Mouse (Mus musculus) erythroblast, embryonic 14.5 days (primary cell): ENCODE data around the gene Sbno2.

Source experiments
- GATA1 ChIP-seq: IDR thresholded peaks from 2 replicates; pipeline ENCODE4 v1.6.1; 2012; ENCODE audit warnings: low read length, inconsistent platforms, mixed read lengths
- TAL1 ChIP-seq: IDR thresholded peaks from 3 replicates; pipeline ENCODE4 v1.6.1; 2012; ENCODE audit warnings: low read length, inconsistent platforms, mixed read lengths

- TF ChIP-seq TAL1 = no peak
- no peak for TF ChIP-seq GATA1
Measured at GRCm38 (mm10) chr10:80135161-80135560, 29.8 kb upstream of the Sbno2 start.
